Mouse (Mus musculus): Measurements from ENCODE around the gene Ak7. TPM values are rescaled to one million over a fixed set of nuclear protein-coding genes. Genes with fewer than 3 reads are reported as not detected.

The Ak7 gene
- polyA plus RNA-seq, 1 experiment, result not detected

GRCm38 (mm10) chr12:105718616-105719015, 12.8 kb downstream of the Ak7 start:
- H3K4me1 ChIP-seq (ENCODE audit: control insufficient read depth, insufficient read depth, insufficient read length, low read length), result no peaks in the 10 kb centered on the region
- no peak overlapping the region for H3K4me3 ChIP-seq (ENCODE audit: insufficient read depth, low read depth, low read length)
- no peak overlapping the region for H3K27ac ChIP-seq (replicated peaks; ENCODE audit: low read depth, low read length)

GRCm38 (mm10) chr12:105720196-105720595, 14.4 kb downstream of the Ak7 start:
- Histone ChIP-seq H3K4me3 (ENCODE audit: insufficient read depth, low read depth, low read length) (no peak overlapping the region), H3K4me1 (ENCODE audit: control insufficient read depth, insufficient read depth, insufficient read length, low read length) (no peaks in the 10 kb centered on the region), H3K27ac (replicated peaks; ENCODE audit: low read depth, low read length) (no peak overlapping the region)

- no peak overlapping the region for H3K4me3 ChIP-seq (ENCODE audit: insufficient read depth, low read depth, low read length)
- H3K4me1 ChIP-seq (ENCODE audit: control insufficient read depth, insufficient read depth, insufficient read length, low read length), result no peaks in the 10 kb centered on the region
- no peak overlapping the region for H3K27ac ChIP-seq (replicated peaks; ENCODE audit: low read depth, low read length)
Observed at GRCm38 (mm10) chr12:105721452-105722132, 15.8 kb downstream of the Ak7 start.

- Histone ChIP-seq H3K27ac (replicated peaks; ENCODE audit: low read depth, low read length) (no peak overlapping the region), H3K4me3 (ENCODE audit: insufficient read depth, low read depth, low read length) (no peak overlapping the region), H3K4me1 (ENCODE audit: control insufficient read depth, insufficient read depth, insufficient read length, low read length) (no peaks in the 10 kb centered on the region)
Observed at GRCm38 (mm10) chr12:105722657-105723056, 16.9 kb downstream of the Ak7 start.

- no peaks in the 10 kb centered on the region for H3K4me1 ChIP-seq (ENCODE audit: control insufficient read depth, insufficient read depth, insufficient read length, low read length)
Observed at GRCm38 (mm10) chr12:105724616-105725015, 18.8 kb downstream of the Ak7 start.

GRCm38 (mm10) chr12:105725736-105726135, 20.0 kb downstream of the Ak7 start:
- no peak overlapping the region for H3K27ac ChIP-seq (replicated peaks; ENCODE audit: low read depth, low read length)
- H3K4me3 ChIP-seq (ENCODE audit: insufficient read depth, low read depth, low read length), result no peak overlapping the region
- no peaks in the 10 kb centered on the region for H3K4me1 ChIP-seq (ENCODE audit: control insufficient read depth, insufficient read depth, insufficient read length, low read length)

More at GRCm38 (mm10) chr12:105724616-105725015, 18.8 kb downstream of the Ak7 start:
- H3K27ac ChIP-seq (replicated peaks; ENCODE audit: low read depth, low read length), result no peak overlapping the region
- no peak overlapping the region for H3K4me3 ChIP-seq (ENCODE audit: insufficient read depth, low read depth, low read length)

GRCm38 (mm10) chr12:105727268-105727667, 21.5 kb downstream of the Ak7 start:
- H3K4me1 ChIP-seq (ENCODE audit: control insufficient read depth, insufficient read depth, insufficient read length, low read length), result no peaks in the 10 kb centered on the region
- no peak overlapping the region for H3K27ac ChIP-seq (replicated peaks; ENCODE audit: low read depth, low read length)
- no peak overlapping the region for H3K4me3 ChIP-seq (ENCODE audit: insufficient read depth, low read depth, low read length)

- Histone ChIP-seq H3K4me1 (ENCODE audit: control insufficient read depth, insufficient read depth, insufficient read length, low read length) (no peaks in the 10 kb centered on the region), H3K4me3 (ENCODE audit: insufficient read depth, low read depth, low read length) (no peak overlapping the region), H3K27ac (replicated peaks; ENCODE audit: low read depth, low read length) (no peak overlapping the region)
Observed at GRCm38 (mm10) chr12:105727964-105728363, 22.2 kb downstream of the Ak7 start.

- Histone ChIP-seq H3K27ac (replicated peaks; ENCODE audit: low read depth, low read length) (no peak overlapping the region), H3K4me3 (ENCODE audit: insufficient read depth, low read depth, low read length) (no peak overlapping the region), H3K4me1 (ENCODE audit: control insufficient read depth, insufficient read depth, insufficient read length, low read length) (no peaks in the 10 kb centered on the region)
Observed at GRCm38 (mm10) chr12:105730851-105731460, 25.2 kb downstream of the Ak7 start.

GRCm38 (mm10) chr12:105733370-105734159, 27.8 kb downstream of the Ak7 start:
- Histone ChIP-seq H3K27ac (replicated peaks; ENCODE audit: low read depth, low read length) (no peak overlapping the region), H3K4me1 (ENCODE audit: control insufficient read depth, insufficient read depth, insufficient read length, low read length) (no peaks in the 10 kb centered on the region), H3K4me3 (ENCODE audit: insufficient read depth, low read depth, low read length) (no peak overlapping the region)

GRCm38 (mm10) chr12:105735226-105735888, 29.6 kb downstream of the Ak7 start:
- H3K4me3 ChIP-seq (ENCODE audit: insufficient read depth, low read depth, low read length), result no peak overlapping the region
- no peak overlapping the region for H3K27ac ChIP-seq (replicated peaks; ENCODE audit: low read depth, low read length)
- no peaks in the 10 kb centered on the region for H3K4me1 ChIP-seq (ENCODE audit: control insufficient read depth, insufficient read depth, insufficient read length, low read length)

GRCm38 (mm10) chr12:105735889-105736251, 30.1 kb downstream of the Ak7 start:
- H3K27ac ChIP-seq (replicated peaks; ENCODE audit: low read depth, low read length), result no peak overlapping the region

GRCm38 (mm10) chr12:105738316-105739096, 32.7 kb downstream of the Ak7 start:
- Histone ChIP-seq H3K27ac (replicated peaks; ENCODE audit: low read depth, low read length) (no peak overlapping the region), H3K4me3 (ENCODE audit: insufficient read depth, low read depth, low read length) (no peak overlapping the region), H3K4me1 (ENCODE audit: control insufficient read depth, insufficient read depth, insufficient read length, low read length) (no peaks in the 10 kb centered on the region)

More at GRCm38 (mm10) chr12:105735889-105736251, 30.1 kb downstream of the Ak7 start:
- no peaks in the 10 kb centered on the region for H3K4me1 ChIP-seq (ENCODE audit: control insufficient read depth, insufficient read depth, insufficient read length, low read length)
- no peak overlapping the region for H3K4me3 ChIP-seq (ENCODE audit: insufficient read depth, low read depth, low read length)

GRCm38 (mm10) chr12:105739656-105740055, 33.9 kb downstream of the Ak7 start:
- no peak overlapping the region for H3K4me3 ChIP-seq (ENCODE audit: insufficient read depth, low read depth, low read length)
- H3K4me1 ChIP-seq (ENCODE audit: control insufficient read depth, insufficient read depth, insufficient read length, low read length), result no peaks in the 10 kb centered on the region
- no peak overlapping the region for H3K27ac ChIP-seq (replicated peaks; ENCODE audit: low read depth, low read length)
